Mouse (Mus musculus): ENCODE measurements around the gene Fads2. TPM values are rescaled to one million over a fixed set of nuclear protein-coding genes. Genes with fewer than 3 reads are reported as not detected.
A peak's percentile ranks its signal among the peaks of the same experiment; 100 is the strongest.

Fads2 gene
- polyA plus RNA-seq, 1 experiment, result 91.5 TPM

DNA sequence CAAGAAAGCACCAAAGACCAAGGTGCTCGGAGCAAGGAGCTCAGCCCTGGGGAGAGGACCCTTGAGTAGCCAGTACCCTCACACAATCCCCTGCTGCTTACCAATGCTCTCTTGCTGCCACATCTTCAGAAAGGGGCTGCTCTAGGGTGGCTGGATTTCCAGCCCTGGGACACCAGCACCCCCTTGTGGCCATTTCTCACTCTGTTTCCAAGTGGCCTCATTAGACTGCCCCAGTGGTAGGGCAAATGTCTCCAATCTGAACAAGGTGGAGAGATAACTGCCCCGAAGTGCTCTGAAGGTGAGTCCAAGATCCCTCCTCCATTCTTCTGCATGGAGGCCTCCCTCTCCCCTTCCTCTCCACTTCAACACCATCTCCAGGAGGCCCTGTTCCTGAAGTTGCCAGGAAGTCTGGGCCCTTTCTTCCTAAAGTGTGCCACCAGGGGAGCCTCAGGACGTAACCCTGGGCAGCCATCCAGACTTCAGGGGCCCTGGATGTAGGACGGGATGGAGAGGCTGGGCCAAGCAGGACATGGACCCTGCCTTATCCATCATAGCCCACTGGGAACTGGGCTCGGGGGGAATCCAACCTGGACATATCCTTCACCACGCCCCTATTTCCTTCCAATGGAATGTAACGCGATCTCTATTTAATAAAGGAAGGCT lies 66.6 kb downstream of the Fads2 start:
- H3K4me3 ChIP-seq (ENCODE audit: control insufficient read depth, low read depth, low read length), result no peak overlapping the region
- TF ChIP-seq POLR2A (IDR thresholded peaks at IDR 0.05; ENCODE audit: control insufficient read depth, low read depth, low read length), result no peak
- peak; percentile 71 for TF ChIP-seq CTCF (IDR thresholded peaks at IDR 0.05; ENCODE audit: control insufficient read depth, insufficient read depth, insufficient replicate concordance, low read depth, low read length)
- H3K36me3 ChIP-seq (ENCODE audit: control insufficient read depth, insufficient read depth, low read length), result no peaks in the 10 kb centered on the region
- H3K27me3 ChIP-seq (ENCODE audit: control insufficient read depth, insufficient read depth, low read length), result no peaks in the 10 kb centered on the region
- H3K4me1 ChIP-seq (ENCODE audit: control insufficient read depth, insufficient read depth, low read length), result no peaks in the 10 kb centered on the region
- no peak overlapping the region for H3K27ac ChIP-seq (ENCODE audit: control insufficient read depth, insufficient read depth, low read depth, low read length)

- no peak overlapping the region for H3K27ac ChIP-seq (ENCODE audit: control insufficient read depth, insufficient read depth, low read depth, low read length)
Observed at GRCm38 (mm10) chr19:10034356-10034755, 67.2 kb downstream of the Fads2 start.

GRCm38 (mm10) chr19:10033211-10033973 lies 68.2 kb downstream of the Fads2 start:
- H3K4me1 ChIP-seq (ENCODE audit: control insufficient read depth, insufficient read depth, low read length), result no peaks in the 10 kb centered on the region
- no peaks in the 10 kb centered on the region for H3K36me3 ChIP-seq (ENCODE audit: control insufficient read depth, insufficient read depth, low read length)
- H3K27ac ChIP-seq (ENCODE audit: control insufficient read depth, insufficient read depth, low read depth, low read length), result no peak overlapping the region
- no peak for TF ChIP-seq POLR2A (IDR thresholded peaks at IDR 0.05; ENCODE audit: control insufficient read depth, low read depth, low read length)
- peak; percentile 71; the same call in 1 of the 2 replicates for TF ChIP-seq CTCF (IDR thresholded peaks at IDR 0.05; ENCODE audit: control insufficient read depth, insufficient read depth, insufficient replicate concordance, low read depth, low read length)
- no peaks in the 10 kb centered on the region for H3K27me3 ChIP-seq (ENCODE audit: control insufficient read depth, insufficient read depth, low read length)
- no peak overlapping the region for H3K4me3 ChIP-seq (ENCODE audit: control insufficient read depth, low read depth, low read length)

More at GRCm38 (mm10) chr19:10034356-10034755, 67.2 kb downstream of the Fads2 start:
- TF ChIP-seq CTCF (IDR thresholded peaks at IDR 0.05; ENCODE audit: control insufficient read depth, insufficient read depth, insufficient replicate concordance, low read depth, low read length), result no peak
- H3K4me1 ChIP-seq (ENCODE audit: control insufficient read depth, insufficient read depth, low read length), result no peaks in the 10 kb centered on the region
- no peaks in the 10 kb centered on the region for H3K36me3 ChIP-seq (ENCODE audit: control insufficient read depth, insufficient read depth, low read length)
- no peaks in the 10 kb centered on the region for H3K27me3 ChIP-seq (ENCODE audit: control insufficient read depth, insufficient read depth, low read length)
- H3K4me3 ChIP-seq (ENCODE audit: control insufficient read depth, low read depth, low read length), result no peak overlapping the region

DNA sequence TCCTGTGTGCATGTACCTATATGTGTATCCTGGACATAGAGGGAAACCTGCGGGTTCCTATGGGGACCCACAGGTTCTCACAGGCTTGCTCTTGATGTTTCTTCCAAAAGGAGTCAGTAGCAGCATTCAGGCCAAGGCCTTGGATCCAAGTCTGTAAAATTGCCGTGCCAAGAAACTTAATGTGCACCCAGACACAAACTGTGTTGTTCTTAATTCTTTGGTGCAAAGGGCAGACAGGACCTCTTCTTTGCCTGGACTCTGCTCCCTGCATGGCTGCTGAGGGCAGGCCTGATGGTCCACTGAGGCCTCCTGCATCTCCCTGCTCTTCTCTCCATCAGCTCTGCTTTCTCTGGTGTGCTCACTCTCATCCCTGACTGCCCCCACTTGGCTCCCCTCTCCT lies 71.8 kb downstream of the Fads2 start:
- Histone ChIP-seq H3K36me3 (ENCODE audit: control insufficient read depth, insufficient read depth, low read length) (no peaks in the 10 kb centered on the region), H3K27me3 (ENCODE audit: control insufficient read depth, insufficient read depth, low read length) (no peaks in the 10 kb centered on the region), H3K4me1 (ENCODE audit: control insufficient read depth, insufficient read depth, low read length) (peaks cover 2% of the 10 kb centered on the region; the same call in 1 of the 2 replicates), H3K4me3 (ENCODE audit: control insufficient read depth, low read depth, low read length) (no peak overlapping the region), H3K27ac (ENCODE audit: control insufficient read depth, insufficient read depth, low read depth, low read length) (no peak overlapping the region)
- no peak for TF ChIP-seq CTCF (IDR thresholded peaks at IDR 0.05; ENCODE audit: control insufficient read depth, insufficient read depth, insufficient replicate concordance, low read depth, low read length)
- TF ChIP-seq POLR2A (IDR thresholded peaks at IDR 0.05; ENCODE audit: control insufficient read depth, low read depth, low read length), result no peak

- Histone ChIP-seq H3K36me3 (ENCODE audit: control insufficient read depth, insufficient read depth, low read length) (no peaks in the 10 kb centered on the region), H3K4me1 (ENCODE audit: control insufficient read depth, insufficient read depth, low read length) (peaks cover 4% of the 10 kb centered on the region; the same call in 1 of the 2 replicates), H3K27me3 (ENCODE audit: control insufficient read depth, insufficient read depth, low read length) (no peaks in the 10 kb centered on the region), H3K27ac (ENCODE audit: control insufficient read depth, insufficient read depth, low read depth, low read length) (peak overlapping the region; percentile 18), H3K4me3 (ENCODE audit: control insufficient read depth, low read depth, low read length) (no peak overlapping the region)
- TF ChIP-seq POLR2A (IDR thresholded peaks at IDR 0.05; ENCODE audit: control insufficient read depth, low read depth, low read length), result no peak
- TF ChIP-seq CTCF (IDR thresholded peaks at IDR 0.05; ENCODE audit: control insufficient read depth, insufficient read depth, insufficient replicate concordance, low read depth, low read length), result no peak
Observed at GRCm38 (mm10) chr19:10025169-10025875, 76.2 kb downstream of the Fads2 start.

DNA sequence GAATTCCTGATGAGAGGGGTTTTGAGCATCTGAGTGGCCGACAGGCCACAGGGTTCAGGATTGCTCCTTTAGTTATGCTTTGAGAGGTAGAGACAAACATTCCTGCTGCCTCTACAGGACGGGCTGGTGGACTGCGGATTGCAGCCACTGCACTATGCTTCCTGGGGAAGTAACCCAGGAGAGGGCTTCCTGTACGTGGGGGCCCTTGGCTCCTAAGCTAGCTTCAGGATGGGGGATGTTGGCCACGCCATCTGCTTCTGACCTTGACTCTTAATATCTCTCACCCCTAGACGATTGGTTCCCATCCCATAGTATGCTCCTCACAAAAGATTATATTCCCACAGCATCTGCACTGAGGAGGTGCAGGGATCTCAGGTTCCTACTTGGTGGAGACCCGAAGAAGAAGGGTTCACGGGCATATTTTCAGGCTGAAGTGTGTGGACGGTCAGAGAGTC lies 78.2 kb downstream of the Fads2 start:
- Histone ChIP-seq H3K4me3 (ENCODE audit: control insufficient read depth, low read depth, low read length) (no peak overlapping the region), H3K4me1 (ENCODE audit: control insufficient read depth, insufficient read depth, low read length) (peaks cover 6% of the 10 kb centered on the region), H3K27ac (ENCODE audit: control insufficient read depth, insufficient read depth, low read depth, low read length) (peak overlapping the region; percentile 61; the same call in 1 of the 2 replicates), H3K27me3 (ENCODE audit: control insufficient read depth, insufficient read depth, low read length) (no peaks in the 10 kb centered on the region), H3K36me3 (ENCODE audit: control insufficient read depth, insufficient read depth, low read length) (no peaks in the 10 kb centered on the region)
- TF ChIP-seq CTCF (IDR thresholded peaks at IDR 0.05; ENCODE audit: control insufficient read depth, insufficient read depth, insufficient replicate concordance, low read depth, low read length), result no peak
- no peak for TF ChIP-seq POLR2A (IDR thresholded peaks at IDR 0.05; ENCODE audit: control insufficient read depth, low read depth, low read length)

Data from testis, adult 2 months (tissue).